ENCODE assay signal across 11 mouse cellular contexts in genomic region chr1:172016031-172016430, GRCm38 (mm10). TPM values are rescaled to one million over a fixed set of nuclear protein-coding genes. Genes with fewer than 3 reads are reported as not detected.
DNase-seq lines count a peak whose midpoint lies in the region; ATAC-seq and TF ChIP-seq lines count a peak whose summit lies in the region.
"Had no signal": no experiment of that assay in that cellular context is flagged by ENCODE, and none has a peak within 500 bp of the region (broad histone marks: within the 10 kb centered on the region; RNA-seq: fewer than 3 reads in every experiment).

No protein-coding gene starts in this region.

- H3K4me1 ChIP-seq in embryonic facial prominence, embryonic 12.5 days, result peaks cover 58% of the 10 kb centered on the region
- peaks cover 90% of the 10 kb centered on the region for H3K4me1 ChIP-seq in hindbrain, embryonic 15.5 days (replicated peaks)

- no peak for TF ChIP-seq POLR2A in myocyte (IDR thresholded peaks at IDR 0.05; ENCODE audit: insufficient read length, low read depth)

- no peaks in the 10 kb centered on the region for H3K27me3 ChIP-seq in embryonic facial prominence, embryonic 12.5 days
- no peaks in the 10 kb centered on the region for H3K27me3 ChIP-seq in hindbrain, embryonic 15.5 days
- H3K27me3 ChIP-seq in myocyte (ENCODE audit: control insufficient read depth, insufficient read depth, insufficient read length), result no peaks in the 10 kb centered on the region

- peak overlapping the region; percentile 62 for H3K27ac ChIP-seq in layer of hippocampus, adult 2 months
- peak overlapping the region; percentile 90 for H3K27ac ChIP-seq in embryonic facial prominence, embryonic 12.5 days
- peak overlapping the region; percentile 83 for H3K27ac ChIP-seq in hindbrain, embryonic 15.5 days (replicated peaks)

- peak overlapping the region; percentile 21; the same call in 1 of the 2 replicates for H3K4me2 ChIP-seq in embryonic facial prominence, embryonic 12.5 days (replicated peaks)
- peak overlapping the region; percentile 36 for H3K4me2 ChIP-seq in hindbrain, embryonic 15.5 days
- H3K4me2 ChIP-seq in myocyte (ENCODE audit: low read depth), result peak overlapping the region; percentile 24

- no peak overlapping the region for H3K4me3 ChIP-seq in layer of hippocampus, adult 2 months
- no peak overlapping the region for H3K4me3 ChIP-seq in embryonic facial prominence, embryonic 12.5 days
- H3K4me3 ChIP-seq in hindbrain, embryonic 15.5 days, result no peak overlapping the region
- no peak overlapping the region for H3K4me3 ChIP-seq in myocyte

- H3K9ac ChIP-seq in embryonic facial prominence, embryonic 12.5 days, result no peak overlapping the region
- no peak overlapping the region; the same call in 1 of the 2 replicates for H3K9ac ChIP-seq in hindbrain, embryonic 15.5 days

- H3K79me2 ChIP-seq in myocyte (ENCODE audit: control insufficient read depth, insufficient read depth), result no peaks in the 10 kb centered on the region

- WGBS in embryonic facial prominence, embryonic 12.5 days, result 85% methylated on average over 8 of the region's 8 CpGs
- 31% methylated on average over 8 of the region's 8 CpGs for WGBS in hindbrain, embryonic 15.5 days

- no peak for TF ChIP-seq CTCF in layer of hippocampus, adult 2 months (conservative IDR thresholded peaks at IDR 0.05)

- ATAC-seq in embryonic facial prominence, embryonic 12.5 days (ENCODE audit: insufficient number of reproducible peaks, insufficient read depth, low FRiP score, low TSS enrichment), result no peak
- ATAC-seq in hindbrain, embryonic 15.5 days (ENCODE audit: low FRiP score, low read depth), result no peak

- DNase-seq in layer of hippocampus, adult 2 months (ENCODE audit: low spot score in 2 of 2), result no peak
- no peak for DNase-seq in layer of hippocampus, adult 9-11 months
- no peak for DNase-seq in spleen, adult 18-20 months
- DNase-seq in kidney, postnatal 10 days, result no peak
- DNase-seq in layer of hippocampus, postnatal 25 days (ENCODE audit: extremely low spot score in 1 of 2, low spot score in 1 of 2), result no peak
- DNase-seq: kidney, adult 2 months; lung, postnatal 10 days; right cerebral cortex, postnatal 25 days had no signal

- peaks cover 31% of the 10 kb centered on the region for H3K36me3 ChIP-seq in embryonic facial prominence, embryonic 12.5 days
- peaks cover 9% of the 10 kb centered on the region for H3K36me3 ChIP-seq in hindbrain, embryonic 15.5 days
- peaks cover 3% of the 10 kb centered on the region for H3K36me3 ChIP-seq in myocyte (ENCODE audit: control insufficient read depth, insufficient read depth)

- no peak overlapping the region for H3ac ChIP-seq in myocyte (ENCODE audit: control insufficient read depth, insufficient read length)

- H3K9me3 ChIP-seq in embryonic facial prominence, embryonic 12.5 days, result no peaks in the 10 kb centered on the region
- H3K9me3 ChIP-seq in hindbrain, embryonic 15.5 days, result no peaks in the 10 kb centered on the region

TF ChIP-seq in myocyte, 11 proteins besides CTCF, POLR2A, EP300 and RAD21:
- no peak for TF ChIP-seq TCF12 (IDR thresholded peaks at IDR 0.05; ENCODE audit: insufficient read depth, poor library complexity, severe bottlenecking)

RNA-seq across cellular contexts. Expression of gene Vangl2, which starts 12.2 kb away (rescaled TPM):
- 10 to 100 TPM; 15.0 to 18.2 TPM for total RNA-seq in layer of hippocampus, adult 2 months (2021)
- 24.7 and 25.6 TPM in 2 replicates for polyA plus RNA-seq in embryonic facial prominence, embryonic 12.5 days (2016; fragmentation: Nextera tagmentation; extraction: Ambion mirVana)
- polyA plus RNA-seq in hindbrain, embryonic 15.5 days (2015; fragmentation: Nextera tagmentation; extraction: Ambion mirVana), result 41.1 and 48.9 TPM in 2 replicates
- 6.9 TPM for polyA plus RNA-seq in myocyte (2012; fragmentation: generic; extraction: Trizol)
- total RNA-seq in layer of hippocampus, postnatal 25 days (2021), result 10 to 100 TPM; 15.9 to 18.3 TPM

RNA-seq across cellular contexts. Expression of gene Nhlh1, which starts 41.3 kb away (rescaled TPM):
- total RNA-seq in layer of hippocampus, adult 2 months (2021), result 1 to 10 TPM in 1 of 2 experiments, under 1 TPM in 1; 0.79 to 1.2 TPM
- polyA plus RNA-seq in embryonic facial prominence, embryonic 12.5 days (2016; fragmentation: Nextera tagmentation; extraction: Ambion mirVana), result 3.9 and 4.1 TPM in 2 replicates
- polyA plus RNA-seq in hindbrain, embryonic 15.5 days (2015; fragmentation: Nextera tagmentation; extraction: Ambion mirVana), result 3.6 and 4.8 TPM in 2 replicates
- polyA plus RNA-seq in myocyte (2012; fragmentation: generic; extraction: Trizol), result 0.02 TPM
- total RNA-seq in layer of hippocampus, postnatal 25 days (2021), result 1 to 10 TPM; 1.3 to 1.6 TPM
- polyA plus RNA-seq: kidney, adult 2 months had no signal
